In the genomic region with DNA sequence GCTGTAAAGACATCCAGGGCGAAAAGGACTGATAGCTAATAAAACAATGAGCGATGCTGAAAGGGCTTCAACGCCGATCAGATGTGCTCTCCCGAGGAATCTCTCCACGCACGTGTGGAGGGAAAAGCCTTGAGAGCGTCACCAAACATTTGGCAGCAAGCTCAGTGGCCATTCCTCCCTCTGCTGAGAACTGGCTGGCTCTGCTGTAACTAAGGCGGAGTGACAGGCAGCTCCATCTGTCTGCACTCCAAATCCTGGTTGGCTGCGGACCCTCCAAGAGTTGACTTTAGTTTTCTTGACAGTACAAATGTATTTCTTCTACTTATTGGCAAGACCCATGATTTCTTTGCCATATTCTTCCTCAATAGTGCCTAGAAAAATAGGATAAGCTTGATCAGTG, we compare ENCODE assay signal across 16 mouse cellular contexts.
DNase-seq lines count a peak whose midpoint lies in the region; ATAC-seq and TF ChIP-seq lines count a peak whose summit lies in the region.
"Had no signal": no experiment of that assay in that cellular context is flagged by ENCODE, and none has a peak within 500 bp of the region (broad histone marks: within the 10 kb centered on the region; RNA-seq: fewer than 3 reads in every experiment).

No protein-coding gene starts in this region.

- no peak overlapping the region for H3K9ac ChIP-seq in forebrain, embryonic 13.5 days
- no peak overlapping the region for H3K9ac ChIP-seq in forebrain, embryonic 15.5 days (replicated peaks)
- H3K9ac ChIP-seq in hindbrain, postnatal 0 days (replicated peaks; ENCODE audit: low read length): no peak overlapping the region
- H3K9ac ChIP-seq: hindbrain, embryonic 15.5 days; limb, embryonic 13.5 days; liver, postnatal 0 days; midbrain, embryonic 12.5 days had no signal

- ATAC-seq in forebrain, embryonic 13.5 days: peak; percentile 41; the same call in 1 of the 2 replicates
- no peak for ATAC-seq in forebrain, embryonic 15.5 days (replicated peaks)
- ATAC-seq in hindbrain, postnatal 0 days: peak; percentile 47; the same call in 1 of the 2 replicates
- ATAC-seq: liver, postnatal 0 days had no signal

- no peaks in the 10 kb centered on the region for H3K27me3 ChIP-seq in forebrain, embryonic 13.5 days
- no peaks in the 10 kb centered on the region for H3K27me3 ChIP-seq in forebrain, embryonic 15.5 days
- no peaks in the 10 kb centered on the region for H3K27me3 ChIP-seq in hindbrain, postnatal 0 days (ENCODE audit: insufficient read depth, low read length)
- H3K27me3 ChIP-seq in hindbrain, embryonic 10.5 days (ENCODE audit: insufficient read depth, poor library complexity, severe bottlenecking): no peaks in the 10 kb centered on the region
- H3K27me3 ChIP-seq: hindbrain, embryonic 15.5 days; limb, embryonic 13.5 days; midbrain, embryonic 12.5 days had no signal

- H3K4me1 ChIP-seq in forebrain, embryonic 13.5 days: no peaks in the 10 kb centered on the region
- H3K4me1 ChIP-seq in forebrain, embryonic 15.5 days: 0 out of 2 replicates have a peak, but pooled peaks cover 8% of the 10 kb centered on the region
- no peaks in the 10 kb centered on the region; the same call in 1 of the 2 replicates for H3K4me1 ChIP-seq in hindbrain, postnatal 0 days (ENCODE audit: insufficient read depth, low read length)
- peaks cover 3% of the 10 kb centered on the region; the same call in 1 of the 2 replicates for H3K4me1 ChIP-seq in hindbrain, embryonic 10.5 days (replicated peaks)
- H3K4me1 ChIP-seq: midbrain, embryonic 12.5 days had no signal

- H3K4me2 ChIP-seq in forebrain, embryonic 13.5 days: no peak overlapping the region
- H3K4me2 ChIP-seq in forebrain, embryonic 15.5 days (replicated peaks): no peak overlapping the region
- H3K4me2 ChIP-seq in hindbrain, postnatal 0 days (ENCODE audit: low read depth, low read length): no peak overlapping the region
- H3K4me2 ChIP-seq: hindbrain, embryonic 15.5 days; limb, embryonic 13.5 days; midbrain, embryonic 12.5 days had no signal

- H3K36me3 ChIP-seq in forebrain, embryonic 13.5 days (ENCODE audit: poor library complexity, severe bottlenecking): no peaks in the 10 kb centered on the region
- H3K36me3 ChIP-seq in forebrain, embryonic 15.5 days: no peaks in the 10 kb centered on the region
- no peaks in the 10 kb centered on the region for H3K36me3 ChIP-seq in hindbrain, postnatal 0 days (ENCODE audit: insufficient read depth, low read length)
- H3K36me3 ChIP-seq in hindbrain, embryonic 10.5 days: no peaks in the 10 kb centered on the region
- H3K36me3 ChIP-seq: hindbrain, embryonic 15.5 days; limb, embryonic 13.5 days; midbrain, embryonic 12.5 days had no signal

- WGBS in forebrain, embryonic 13.5 days: 79% methylated on average over 10 of the region's 10 CpGs
- WGBS in forebrain, embryonic 15.5 days: 75% methylated on average over 10 of the region's 10 CpGs
- 53% methylated on average over 10 of the region's 10 CpGs for WGBS in hindbrain, postnatal 0 days
- 77% methylated on average over 10 of the region's 10 CpGs for WGBS in hindbrain, embryonic 10.5 days

- no peak for TF ChIP-seq CTCF in hindbrain, postnatal 0 days (IDR thresholded peaks at IDR 0.05; ENCODE audit: low read depth)

- peak; percentile 64 for DNase-seq in hindbrain, postnatal 0 days (ENCODE audit: low spot score)
- no peak for DNase-seq in hindbrain, embryonic 10.5 days (ENCODE audit: low spot score)
- DNase-seq in right cerebral cortex, postnatal 10 days (ENCODE audit: low spot score in 2 of 2): peak; percentile 69 to 79
- DNase-seq in right cerebral cortex, adult 2 months (ENCODE audit: low spot score in 2 of 2): no peak
- DNase-seq in right cerebral cortex, postnatal 4 days: peak; percentile 46
- DNase-seq in adrenal gland, postnatal 14 days: no peak
- DNase-seq: cerebellum, adult 8-10 months; kidney, adult 11 months; liver, postnatal 0 days; lung, postnatal 4 days; thymus, postnatal 14 days had no signal

- H3K9me3 ChIP-seq in forebrain, embryonic 13.5 days (replicated peaks): no peaks in the 10 kb centered on the region
- no peaks in the 10 kb centered on the region for H3K9me3 ChIP-seq in forebrain, embryonic 15.5 days
- H3K9me3 ChIP-seq in hindbrain, postnatal 0 days (ENCODE audit: low read length): no peaks in the 10 kb centered on the region
- no peaks in the 10 kb centered on the region for H3K9me3 ChIP-seq in hindbrain, embryonic 10.5 days
- H3K9me3 ChIP-seq: hindbrain, embryonic 15.5 days; limb, embryonic 13.5 days; midbrain, embryonic 12.5 days had no signal

- H3K4me3 ChIP-seq in forebrain, embryonic 13.5 days: no peak overlapping the region
- no peak overlapping the region for H3K4me3 ChIP-seq in forebrain, embryonic 15.5 days
- no peak overlapping the region for H3K4me3 ChIP-seq in hindbrain, postnatal 0 days (ENCODE audit: low read length)
- no peak overlapping the region for H3K4me3 ChIP-seq in hindbrain, embryonic 10.5 days
- H3K4me3 ChIP-seq: hindbrain, embryonic 15.5 days; limb, embryonic 13.5 days; midbrain, embryonic 12.5 days had no signal

- no peak overlapping the region for H3K27ac ChIP-seq in forebrain, embryonic 13.5 days
- no peak overlapping the region for H3K27ac ChIP-seq in forebrain, embryonic 15.5 days (replicated peaks)
- H3K27ac ChIP-seq in hindbrain, postnatal 0 days: no peak overlapping the region
- no peak overlapping the region for H3K27ac ChIP-seq in hindbrain, embryonic 10.5 days
- H3K27ac ChIP-seq: hindbrain, embryonic 15.5 days; limb, embryonic 13.5 days; midbrain, embryonic 12.5 days had no signal

Comparison
In these comparisons a context has a peak if more than half of its experiments do, and no peak if none do; other contexts are left out.
1. DNase-seq: peak in hindbrain, postnatal 0 days (single experiment), right cerebral cortex, postnatal 10 days (2 of 2) and right cerebral cortex, postnatal 4 days (single experiment); none in hindbrain, embryonic 10.5 days (single experiment), right cerebral cortex, adult 2 months (0 of 2) and adrenal gland, postnatal 14 days (single experiment).